Mouse (Mus musculus) kidney, embryonic 16.5 days (tissue): ENCODE results near the gene Hexim1. TPM values are rescaled to one million over a fixed set of nuclear protein-coding genes. Genes with fewer than 3 reads are reported as not detected.

Source experiments
- ATAC-seq: fragments of 200-750 bp; cut with Nextera tagmentation; 2 replicates; pipeline ENCODE4 v1.8.0; 2017; ENCODE audit warnings: moderate TSS enrichment; ENCODE audit not compliant: low FRiP score, low TSS enrichment
- H3K27ac ChIP-seq: fragments of 300-500 bp; sonication (generic); 2 replicates; pipeline ENCODE4 v1.5.1; 2014; ENCODE audit warnings: low read length
- H3K27me3 ChIP-seq: fragments of 300-500 bp; sonication (generic); 2 replicates; pipeline ENCODE4 v1.6.1; 2014; ENCODE audit warnings: low read length, control low read depth, mixed read lengths; ENCODE audit not compliant: insufficient read depth
- H3K36me3 ChIP-seq: fragments of 300-500 bp; sonication (generic); 2 replicates; pipeline ENCODE4 v1.6.1; 2014; ENCODE audit warnings: low read length, control low read depth, mixed read lengths; ENCODE audit not compliant: insufficient read depth
- H3K4me1 ChIP-seq: fragments of 300-500 bp; sonication (generic); 2 replicates; pipeline ENCODE4 v1.6.1; 2014; ENCODE audit warnings: low read length, control low read depth, mixed read lengths; ENCODE audit not compliant: insufficient read depth
- H3K4me2 ChIP-seq: fragments of 300-500 bp; sonication (generic); replicated peaks from 2 replicates; pipeline ENCODE4 v1.6.1; 2014; ENCODE audit warnings: low read depth, low read length
- H3K4me3 ChIP-seq: fragments of 300-500 bp; sonication (generic); 2 replicates; pipeline ENCODE4 v1.5.1; 2014; ENCODE audit warnings: mild to moderate bottlenecking, low read length
- H3K9ac ChIP-seq: fragments of 300-500 bp; sonication (generic); replicated peaks from 2 replicates; pipeline ENCODE4 v1.6.1; 2014; ENCODE audit warnings: low read length
- H3K9me3 ChIP-seq: fragments of 300-500 bp; sonication (generic); 2 replicates; pipeline ENCODE4 v1.6.1; 2016; ENCODE audit warnings: low read length, control low read depth
- WGBS: fragments of 180-500 bp; shearing (Covaris S2); extraction: QIAGEN DNeasy Blood & Tissue Kit; methylation state at CpG from one replicate; pipeline ENCODE4 v1.1.7; 2014; 5-methylcytosine and 5-hydroxymethylcytosine counted together
- polyA plus RNA-seq: library from polyadenylated mRNA; unstranded; fragments of >200 nt; fragmentation: Nextera tagmentation; extraction: Ambion mirVana; gene quantifications from 2 replicates; pipeline ENCODE4 v1.2.1, GENCODE M21; 2015

Gene Hexim1
- polyA plus RNA-seq, 1 experiment from 2014 or later = 5.5 TPM

DNA sequence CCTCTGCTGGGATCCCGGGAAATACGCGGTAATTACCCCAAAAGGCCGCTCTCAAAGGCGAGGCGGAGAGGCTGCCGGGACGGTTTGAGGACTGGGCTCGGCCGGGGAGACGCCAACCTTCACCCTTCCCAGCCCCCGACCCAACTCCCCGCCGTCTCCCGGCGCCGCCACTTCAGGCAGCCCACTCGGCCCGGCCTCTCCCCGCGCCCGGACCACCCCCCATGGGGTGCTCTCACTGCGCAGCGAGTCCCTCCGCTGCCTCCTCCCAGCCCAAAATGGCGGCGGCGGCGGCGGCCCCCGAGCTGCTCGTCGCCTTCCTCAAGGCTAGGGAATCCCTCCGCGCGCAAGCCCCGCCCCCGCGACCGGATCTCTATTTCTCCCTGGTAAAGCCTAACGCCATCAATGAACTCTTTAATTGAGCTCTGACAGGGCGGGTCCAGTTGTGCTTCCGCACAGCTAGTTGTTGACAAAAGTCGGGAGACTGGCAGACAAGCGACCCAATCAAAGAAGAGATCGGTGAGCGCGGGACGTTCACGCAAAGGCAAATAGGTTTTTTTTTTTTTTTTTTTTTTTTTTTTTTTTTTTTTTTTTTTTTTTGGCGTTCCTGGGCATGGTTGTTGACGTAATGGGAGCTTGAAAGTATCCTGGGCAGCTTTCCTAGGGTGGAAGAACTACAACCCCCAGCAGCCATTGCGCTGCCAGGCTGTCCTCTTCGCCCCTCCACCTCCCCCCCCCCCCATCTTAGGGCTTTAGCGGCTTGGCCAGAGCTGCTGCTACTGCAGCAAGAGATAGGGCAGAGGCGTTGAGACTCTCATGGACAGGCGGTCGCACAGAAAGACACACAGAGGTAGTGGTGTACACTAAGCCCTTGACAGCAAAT is 16.8 kb downstream of the Hexim1 start:
- 0% methylated on average over 54 of the region's 58 CpGs for WGBS
- ATAC-seq = peak; percentile 93
- H3K9ac ChIP-seq = peak overlapping the region; percentile 100
- no peaks in the 10 kb centered on the region for H3K9me3 ChIP-seq
- no peaks in the 10 kb centered on the region for H3K36me3 ChIP-seq
- H3K27ac ChIP-seq = peak overlapping the region; percentile 97
- H3K27me3 ChIP-seq = no peaks in the 10 kb centered on the region
- H3K4me2 ChIP-seq = peak overlapping the region; percentile 72
- H3K4me3 ChIP-seq = peak overlapping the region; percentile 88
- peaks cover 24% of the 10 kb centered on the region for H3K4me1 ChIP-seq

DNA sequence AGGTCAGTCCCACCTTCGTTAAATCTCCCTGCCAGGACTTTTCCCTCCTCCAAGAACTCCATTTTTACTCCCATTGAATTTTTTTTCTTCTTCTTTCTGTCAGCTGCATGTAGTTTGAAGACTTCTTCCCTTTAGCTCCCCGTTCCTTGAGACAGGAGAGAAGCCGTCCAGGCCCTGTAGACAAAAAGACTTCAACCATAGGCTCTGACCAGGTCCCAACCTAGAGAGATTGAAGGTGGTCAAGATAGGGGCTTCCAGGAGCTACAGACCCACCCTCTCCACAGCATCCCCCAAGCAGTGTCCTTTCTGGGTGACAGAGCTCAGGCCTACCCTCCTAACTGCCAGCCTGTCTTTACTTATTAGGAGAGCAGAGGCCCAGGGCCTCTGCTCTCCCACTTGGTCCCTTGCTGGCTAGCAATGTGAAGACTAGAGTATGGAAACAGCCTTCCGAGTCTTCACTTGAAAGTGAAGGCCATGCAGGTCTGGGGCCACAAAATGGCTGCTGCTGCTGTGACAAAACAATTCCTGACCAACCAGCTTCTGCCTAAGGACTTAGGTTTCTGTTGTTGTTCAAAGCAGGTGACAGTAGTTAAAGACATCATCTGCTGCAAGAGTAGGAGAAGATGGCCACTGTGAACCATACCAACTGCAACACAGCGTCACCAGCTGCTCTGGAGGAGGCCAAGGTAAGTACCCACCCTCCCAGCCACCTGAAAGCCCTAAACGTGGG is 17.6 kb downstream of the Hexim1 start:
- H3K27ac ChIP-seq = peak overlapping the region; percentile 81
- H3K4me2 ChIP-seq = peak overlapping the region; percentile 54
- WGBS = 54% methylated on average over 6 of the region's 6 CpGs
- H3K27me3 ChIP-seq = no peaks in the 10 kb centered on the region
- peak; percentile 14; the same call in 1 of the 2 replicates for ATAC-seq
- peaks cover 24% of the 10 kb centered on the region for H3K4me1 ChIP-seq
- no peaks in the 10 kb centered on the region for H3K9me3 ChIP-seq
- peak overlapping the region; percentile 88 for H3K4me3 ChIP-seq
- peaks cover 5% of the 10 kb centered on the region; the same call in 1 of the 2 replicates for H3K36me3 ChIP-seq
- peak overlapping the region; percentile 65 for H3K9ac ChIP-seq

DNA sequence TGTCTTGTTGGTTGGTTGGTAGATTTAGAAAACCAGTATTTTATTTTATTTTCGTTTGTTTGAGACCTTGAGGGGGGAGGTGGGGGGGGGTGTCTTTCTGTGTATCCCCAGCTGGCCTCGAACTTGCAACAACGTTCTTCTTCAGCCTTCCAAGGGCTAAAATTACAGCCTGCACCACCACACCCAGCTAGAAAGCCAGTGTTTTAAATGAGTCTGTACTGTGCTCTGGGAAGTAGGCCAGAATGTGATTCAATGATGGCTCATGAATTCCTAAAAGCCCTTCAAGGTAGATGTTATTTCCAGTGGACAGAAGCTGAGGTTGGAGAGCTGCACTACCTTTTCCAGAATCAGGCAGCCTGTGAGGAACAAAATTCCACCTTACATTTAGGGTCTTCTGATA is 18.2 kb downstream of the Hexim1 start:
- ATAC-seq = no peak
- Histone ChIP-seq H3K4me3 (no peak overlapping the region), H3K27me3 (no peaks in the 10 kb centered on the region), H3K9ac (no peak overlapping the region), H3K36me3 (peaks cover 11% of the 10 kb centered on the region; the same call in 1 of the 2 replicates), H3K27ac (no peak overlapping the region), H3K9me3 (no peaks in the 10 kb centered on the region), H3K4me2 (no peak overlapping the region), H3K4me1 (peaks cover 24% of the 10 kb centered on the region)
- WGBS = 75% methylated on average over 3 of the region's 3 CpGs

DNA sequence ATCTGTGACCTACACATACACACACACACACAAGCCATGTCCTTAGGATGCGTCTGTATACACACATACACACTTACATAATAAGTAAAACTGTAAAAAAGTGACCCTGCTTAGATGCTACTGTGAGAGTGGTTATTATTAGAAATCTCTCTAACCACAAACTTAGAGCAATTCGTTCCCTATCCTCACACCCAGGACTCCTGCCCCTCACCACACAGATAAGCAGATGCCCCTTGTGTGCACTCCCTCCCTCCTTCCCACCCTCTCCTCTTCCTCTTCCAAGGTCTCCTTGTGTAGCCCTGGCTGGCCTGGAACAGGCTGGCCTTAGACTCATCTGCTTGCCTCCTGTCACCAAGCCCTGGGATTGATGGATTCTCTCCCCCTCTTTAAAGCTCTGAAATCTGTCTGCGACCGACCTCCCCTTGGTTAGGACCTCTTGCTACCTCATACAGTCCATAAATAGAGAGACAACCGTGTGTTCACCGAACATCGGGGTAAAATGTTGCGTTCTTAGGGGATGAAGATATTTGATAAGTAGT is 20.1 kb downstream of the Hexim1 start:
- H3K4me2 ChIP-seq = no peak overlapping the region
- WGBS = 77% methylated on average over 8 of the region's 8 CpGs
- no peaks in the 10 kb centered on the region for H3K9me3 ChIP-seq
- peaks cover 21% of the 10 kb centered on the region for H3K4me1 ChIP-seq
- H3K9ac ChIP-seq = no peak overlapping the region
- H3K36me3 ChIP-seq = peaks cover 12% of the 10 kb centered on the region; the same call in 1 of the 2 replicates
- no peak overlapping the region for H3K4me3 ChIP-seq
- ATAC-seq = no peak
- H3K27me3 ChIP-seq = no peaks in the 10 kb centered on the region
- no peak overlapping the region for H3K27ac ChIP-seq

DNA sequence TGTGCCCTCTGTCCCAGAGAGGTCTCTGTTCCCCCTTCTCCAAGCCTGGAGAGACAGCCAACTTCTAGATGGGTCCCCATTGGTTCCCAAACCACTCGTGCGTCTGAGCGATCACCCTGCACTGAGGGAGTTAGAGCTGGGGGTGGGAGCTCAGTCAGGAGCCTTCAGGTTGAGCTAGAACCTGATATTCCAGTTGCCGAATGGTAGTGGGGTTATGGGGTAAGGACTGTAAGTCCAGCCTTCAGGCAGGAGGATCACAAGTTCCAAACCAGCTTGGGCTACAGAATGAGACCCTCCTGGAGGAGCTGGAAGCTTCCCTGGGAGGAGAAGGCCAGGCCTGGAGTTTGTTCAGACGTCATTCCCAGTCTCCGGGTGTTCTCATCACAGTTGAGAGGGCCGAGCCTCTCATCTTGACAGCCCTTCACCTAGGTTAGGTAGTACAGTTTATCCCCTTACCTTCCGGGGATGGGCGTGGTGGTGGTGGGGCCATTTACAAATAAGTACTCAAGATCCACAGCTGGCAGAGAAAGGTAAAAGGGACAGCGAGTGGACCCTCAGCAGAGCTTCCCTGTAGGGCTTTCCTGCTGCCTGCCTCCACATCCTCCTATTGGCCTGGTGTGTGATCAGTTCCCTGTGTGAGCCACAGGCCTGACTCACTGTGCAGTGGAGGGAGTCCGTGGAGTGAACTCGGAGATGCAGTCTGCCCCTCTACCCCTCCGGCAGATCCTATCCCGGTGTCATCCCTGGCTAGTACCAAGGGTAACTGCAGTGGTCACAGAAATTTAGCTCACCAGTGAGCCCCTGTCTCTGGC is 24.1 kb downstream of the Hexim1 start:
- peak overlapping the region; percentile 50; the same call in 1 of the 2 replicates for H3K9ac ChIP-seq

DNA sequence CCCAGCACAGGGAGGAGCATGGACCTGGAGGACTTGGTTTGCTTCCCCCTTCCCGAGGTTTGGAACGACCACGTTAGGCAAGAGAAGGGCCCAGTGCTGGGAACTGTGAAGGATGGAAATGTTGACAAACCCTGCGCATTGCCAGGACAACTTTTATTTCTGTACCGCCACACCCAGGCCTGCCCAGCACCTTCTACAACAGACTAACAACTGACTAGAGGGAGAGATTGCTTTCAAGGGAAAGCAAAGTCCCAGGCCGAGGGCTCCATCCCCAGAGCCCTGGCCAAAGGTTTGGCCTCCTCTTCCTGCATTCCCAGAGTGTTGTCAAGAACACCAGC is 24.7 kb downstream of the Hexim1 start:
- no peak overlapping the region for H3K4me2 ChIP-seq
- H3K27ac ChIP-seq = peak overlapping the region; percentile 88
- no peak overlapping the region for H3K4me3 ChIP-seq
- WGBS = 51% methylated on average over 6 of the region's 6 CpGs
- H3K9ac ChIP-seq = peak overlapping the region; percentile 50
- no peaks in the 10 kb centered on the region for H3K9me3 ChIP-seq
- peaks cover 44% of the 10 kb centered on the region for H3K4me1 ChIP-seq
- H3K27me3 ChIP-seq = no peaks in the 10 kb centered on the region
- H3K36me3 ChIP-seq = peaks cover 12% of the 10 kb centered on the region; the same call in 1 of the 2 replicates
- peak; percentile 18; the same call in 1 of the 2 replicates for ATAC-seq

More for the DNA sequence above, 24.1 kb downstream of the Hexim1 start:
- H3K4me1 ChIP-seq = peaks cover 40% of the 10 kb centered on the region
- peaks cover 12% of the 10 kb centered on the region; the same call in 1 of the 2 replicates for H3K36me3 ChIP-seq
- no peak overlapping the region for H3K4me3 ChIP-seq
- H3K4me2 ChIP-seq = no peak overlapping the region
- H3K27me3 ChIP-seq = no peaks in the 10 kb centered on the region
- ATAC-seq = no peak
- 85% methylated on average over 14 of the region's 14 CpGs for WGBS
- no peaks in the 10 kb centered on the region for H3K9me3 ChIP-seq
- peak overlapping the region; percentile 88 for H3K27ac ChIP-seq

DNA sequence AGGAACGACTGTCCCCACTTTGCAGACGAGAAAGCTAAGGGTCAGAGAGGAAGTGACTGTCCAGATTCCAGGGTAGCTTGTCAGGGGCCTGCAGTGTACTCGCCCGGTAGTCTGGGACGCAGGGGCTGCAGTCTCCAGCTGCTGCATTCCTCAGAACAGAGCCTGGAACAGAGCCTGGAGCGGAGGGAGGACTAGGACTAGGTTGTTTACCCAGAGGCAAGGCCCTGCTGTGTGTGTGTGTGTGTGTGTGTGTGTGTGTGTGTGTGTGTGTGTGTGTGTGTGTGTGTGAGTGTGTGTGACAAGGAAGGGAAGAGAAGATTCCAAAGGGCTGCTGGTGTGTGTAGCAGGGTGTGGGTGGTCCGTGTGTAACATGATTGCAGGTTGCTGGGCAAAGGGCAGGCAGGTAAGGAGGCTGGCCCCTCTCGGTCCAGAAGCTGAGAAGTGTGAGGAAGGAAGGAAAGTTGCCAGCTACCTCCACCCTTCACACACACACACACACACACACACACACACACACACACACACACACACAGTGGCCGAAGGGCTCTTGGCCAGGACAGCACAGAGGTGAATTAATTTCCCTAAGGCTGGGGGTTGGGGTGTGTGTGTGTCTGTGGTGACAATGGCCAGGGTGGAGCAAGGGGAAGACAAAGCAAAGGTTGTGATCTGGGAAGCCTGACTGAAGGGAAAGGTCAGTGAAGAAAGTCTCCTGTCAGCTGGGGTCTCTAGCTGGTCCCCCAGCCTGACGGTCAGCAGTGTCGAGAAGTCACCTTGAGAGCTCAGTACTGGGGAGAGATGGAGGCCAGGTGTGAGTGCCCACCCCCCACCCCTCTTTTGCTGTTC is 25.3 kb downstream of the Hexim1 start:
- no peaks in the 10 kb centered on the region for H3K27me3 ChIP-seq
- H3K9me3 ChIP-seq = no peaks in the 10 kb centered on the region
- WGBS = 25% methylated on average over 10 of the region's 11 CpGs
- peaks cover 44% of the 10 kb centered on the region for H3K4me1 ChIP-seq
- peak overlapping the region; percentile 1 for H3K4me2 ChIP-seq
- peak; percentile 56 for ATAC-seq
- no peak overlapping the region for H3K4me3 ChIP-seq
- peak overlapping the region; percentile 88 for H3K27ac ChIP-seq
- H3K36me3 ChIP-seq = peaks cover 12% of the 10 kb centered on the region; the same call in 1 of the 2 replicates
- peak overlapping the region; percentile 57 for H3K9ac ChIP-seq

DNA sequence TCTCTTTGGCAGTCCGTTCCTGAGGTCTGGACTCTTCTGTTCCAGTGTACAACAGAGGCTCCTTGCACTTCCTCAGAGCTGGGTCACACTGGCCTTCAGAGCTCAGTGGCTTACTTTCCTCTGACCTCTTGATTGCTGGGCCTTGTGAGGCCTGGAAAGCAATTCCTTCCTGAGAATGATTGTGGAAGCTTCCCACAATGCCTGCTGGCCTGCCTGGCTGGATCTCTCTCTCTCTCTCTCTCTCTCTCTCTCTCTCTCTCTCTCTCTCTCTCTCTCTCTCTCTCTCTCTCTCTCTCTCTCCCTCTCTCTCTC is 25.9 kb downstream of the Hexim1 start:
- Histone ChIP-seq H3K4me1 (peaks cover 44% of the 10 kb centered on the region), H3K4me3 (no peak overlapping the region), H3K27me3 (no peaks in the 10 kb centered on the region), H3K4me2 (peak overlapping the region; percentile 51), H3K9me3 (no peaks in the 10 kb centered on the region), H3K9ac (peak overlapping the region; percentile 57), H3K36me3 (peaks cover 12% of the 10 kb centered on the region; the same call in 1 of the 2 replicates), H3K27ac (peak overlapping the region; percentile 88)
- WGBS = 27% methylated on average over 1 of the region's 1 CpGs
- ATAC-seq = peak; percentile 37; the same call in 1 of the 2 replicates
